8 mouse cellular contexts compared by ENCODE assay signal in genomic region chr13:72628462-72628916, GRCm38 (mm10). TPM values are rescaled to one million over a fixed set of nuclear protein-coding genes. Genes with fewer than 3 reads are reported as not detected.
DNase-seq lines count a peak whose midpoint lies in the region; ATAC-seq lines count a peak whose summit lies in the region.

Gene Irx2, plus strand, starts transcription at chr13:72628820.

- 1% methylated on average over 39 of the region's 45 CpGs for WGBS in hindbrain, embryonic 15.5 days
- WGBS in liver, embryonic 11.5 days = 1% methylated on average over 36 of the region's 45 CpGs

- peaks cover 30% of the 10 kb centered on the region for H3K27me3 ChIP-seq in hindbrain, embryonic 15.5 days
- H3K27me3 ChIP-seq in liver, embryonic 11.5 days (replicated peaks; ENCODE audit: control insufficient read depth, insufficient read depth, low read length) = peaks cover 99% of the 10 kb centered on the region

- H3K9me3 ChIP-seq in hindbrain, embryonic 15.5 days = no peaks in the 10 kb centered on the region
- H3K9me3 ChIP-seq in liver, embryonic 11.5 days (ENCODE audit: control insufficient read depth, low read length) = no peaks in the 10 kb centered on the region

- peak; percentile 93 for DNase-seq in adipocyte (ENCODE audit: low spot score)
- DNase-seq in cerebellum, adult 9-10 months = peak; percentile 30
- DNase-seq in gastrocnemius, adult 18-20 months (ENCODE audit: low spot score) = peak; percentile 68
- peak; percentile 76 for DNase-seq in liver, embryonic 11.5 days (ENCODE audit: low spot score)
- DNase-seq in neural tube, embryonic 10.5 days (ENCODE audit: extremely low spot score, low spot score) = peak; percentile 91
- DNase-seq in frontal cortex, postnatal 25 days (ENCODE audit: low spot score in 2 of 2) = no peak
- no peak for DNase-seq in right cerebral cortex, postnatal 36 days (ENCODE audit: low spot score in 2 of 2)

- peak within 1 kb of the TSS; percentile 89 for H3K27ac ChIP-seq in hindbrain, embryonic 15.5 days (replicated peaks)
- H3K27ac ChIP-seq in liver, embryonic 11.5 days (ENCODE audit: low read depth, low read length) = no peak within 1 kb of the TSS

- peak within 1 kb of the TSS; percentile 69 for H3K4me3 ChIP-seq in hindbrain, embryonic 15.5 days
- peak within 1 kb of the TSS; percentile 55 for H3K4me3 ChIP-seq in liver, embryonic 11.5 days (ENCODE audit: low read depth, low read length)

- H3K4me1 ChIP-seq in hindbrain, embryonic 15.5 days (replicated peaks) = peaks cover 43% of the 10 kb centered on the region
- 0 out of 2 replicates have a peak, but pooled peaks cover 5% of the 10 kb centered on the region for H3K4me1 ChIP-seq in liver, embryonic 11.5 days (replicated peaks; ENCODE audit: control insufficient read depth, insufficient read depth, low read length)

- H3K9ac ChIP-seq in hindbrain, embryonic 15.5 days = peak within 1 kb of the TSS; percentile 88
- H3K9ac ChIP-seq in liver, embryonic 11.5 days (ENCODE audit: low read depth, low read length) = no peak within 1 kb of the TSS

- ATAC-seq in hindbrain, embryonic 15.5 days (ENCODE audit: low FRiP score, low read depth) = peak; percentile 92
- ATAC-seq in liver, embryonic 11.5 days (replicated peaks; ENCODE audit: low FRiP score) = peak; percentile 86

- H3K36me3 ChIP-seq in hindbrain, embryonic 15.5 days = no peaks in the 10 kb centered on the region
- H3K36me3 ChIP-seq in liver, embryonic 11.5 days (ENCODE audit: control insufficient read depth, insufficient read depth, low read length) = no peaks in the 10 kb centered on the region

- peak within 1 kb of the TSS; percentile 77 for H3K4me2 ChIP-seq in hindbrain, embryonic 15.5 days
- peak within 1 kb of the TSS; percentile 79 for H3K4me2 ChIP-seq in liver, embryonic 11.5 days

RNA-seq across cellular contexts. Expression of gene Irx2, which starts in this region (rescaled TPM):
- not detected for total RNA-seq in gastrocnemius, adult 18-20 months (2021)
- polyA plus RNA-seq in hindbrain, embryonic 15.5 days (2015; fragmentation: Nextera tagmentation; extraction: Ambion mirVana) = 34.6 and 37.3 TPM in 2 replicates
- polyA plus RNA-seq in liver, embryonic 11.5 days (2014; fragmentation: Nextera tagmentation; extraction: Ambion mirVana) = 0.53 and 1.0 TPM in 2 replicates

Comparison
In these comparisons a context has a peak if more than half of its experiments do, and no peak if none do; other contexts are left out.
1. RNA of gene Irx2 (polyA plus RNA-seq): 34.6 to 37.3 TPM in hindbrain, embryonic 15.5 days; 0.53 to 1.0 TPM in liver, embryonic 11.5 days; every median in the first group is over 10 times any median in the second.
2. Peak in DNase-seq in gastrocnemius, adult 18-20 months; RNA of the gene not detected or under 1 TPM.
3. DNase-seq: peak in adipocyte (single experiment), cerebellum, adult 9-10 months (single experiment), liver, embryonic 11.5 days (single experiment) and neural tube, embryonic 10.5 days (single experiment); none in frontal cortex, postnatal 25 days (0 of 2) and right cerebral cortex, postnatal 36 days (0 of 2).